Mouse (Mus musculus) thymus, postnatal 25 days (tissue): ENCODE measurements around the gene P2ry12.

Experiments
- DNase-seq: peaks from one replicate; pipeline ENCODE4 v3.0.0; 2022

Gene P2ry12

DNA sequence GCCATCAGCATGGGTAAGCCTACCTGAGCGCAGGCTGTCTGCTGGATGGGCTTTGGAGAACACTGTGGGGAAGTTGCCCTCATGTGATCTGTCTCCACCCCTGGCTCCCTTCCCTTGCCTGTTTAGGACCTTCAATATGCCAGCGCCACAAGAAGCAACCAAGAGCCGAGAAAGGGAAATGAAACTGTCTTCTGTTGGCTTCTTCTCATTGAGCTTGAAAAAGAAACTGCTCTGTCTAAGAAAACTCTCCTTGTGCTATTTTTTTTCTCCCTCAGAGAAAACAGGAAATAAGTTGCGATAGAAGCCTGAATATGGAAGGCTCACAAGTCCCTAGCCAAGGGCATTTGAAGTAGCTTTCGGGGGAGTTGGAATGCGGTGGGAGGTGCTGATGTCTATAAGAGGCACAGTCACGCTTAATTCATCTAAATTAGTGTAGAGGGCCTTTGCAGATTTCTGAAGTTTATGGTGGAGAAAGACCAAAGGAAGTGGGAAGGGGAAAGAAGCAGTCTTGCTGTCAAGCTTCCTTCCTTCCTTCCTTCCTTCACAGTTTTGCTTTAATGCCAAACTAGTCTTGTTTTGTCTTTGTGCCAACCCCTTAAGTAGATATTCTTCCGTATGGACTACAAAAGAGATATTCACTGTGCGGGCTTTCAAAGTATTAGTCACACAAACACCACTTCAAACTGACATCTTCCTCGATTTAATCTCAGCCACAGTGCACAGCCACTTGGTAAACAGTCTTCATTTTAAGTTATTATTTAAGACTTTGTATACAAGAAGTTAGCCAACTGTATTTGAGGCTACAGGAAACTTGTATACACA is 33.7 kb downstream of the P2ry12 start:
- DNase-seq, result peak; percentile 55

DNA sequence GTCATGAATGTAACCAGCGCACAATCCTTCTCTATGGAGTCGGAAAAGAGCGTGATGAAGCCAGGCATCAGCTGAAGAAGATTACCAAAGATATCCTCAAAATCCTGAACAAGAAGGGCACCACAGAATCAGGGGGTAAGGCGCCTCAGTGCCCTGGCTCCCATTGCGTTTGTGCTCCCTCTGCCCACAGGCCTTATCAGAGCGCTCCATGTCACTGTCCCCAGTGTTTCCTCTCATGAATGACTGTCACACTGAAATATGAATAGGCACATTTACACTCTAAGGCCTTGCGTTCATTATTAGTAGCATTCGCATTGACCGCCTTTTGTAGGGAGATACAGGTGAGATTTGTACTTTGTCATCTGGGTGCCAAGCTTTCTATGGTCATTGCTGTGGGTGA is 35.0 kb downstream of the P2ry12 start:
- no peak for DNase-seq

DNA sequence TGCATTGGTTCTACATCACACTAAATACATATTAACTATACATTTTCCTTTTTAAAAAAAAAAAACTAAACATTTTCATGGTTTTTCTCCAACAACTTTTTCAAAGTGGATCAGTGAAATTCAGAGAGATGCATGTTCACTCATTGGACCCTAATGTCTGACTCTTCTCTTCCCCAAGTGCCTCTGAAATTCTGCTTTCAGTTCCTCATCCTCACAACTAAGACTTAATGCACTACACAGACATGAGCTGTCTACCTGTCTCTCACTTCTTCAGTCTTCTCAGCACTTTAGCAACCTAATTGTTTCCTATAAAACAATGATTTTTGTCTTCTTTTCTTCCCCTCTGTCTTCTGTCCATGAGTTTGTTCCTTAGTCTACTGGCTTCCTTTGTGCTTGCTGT is 37.3 kb downstream of the P2ry12 start:
- DNase-seq, result no peak

DNA sequence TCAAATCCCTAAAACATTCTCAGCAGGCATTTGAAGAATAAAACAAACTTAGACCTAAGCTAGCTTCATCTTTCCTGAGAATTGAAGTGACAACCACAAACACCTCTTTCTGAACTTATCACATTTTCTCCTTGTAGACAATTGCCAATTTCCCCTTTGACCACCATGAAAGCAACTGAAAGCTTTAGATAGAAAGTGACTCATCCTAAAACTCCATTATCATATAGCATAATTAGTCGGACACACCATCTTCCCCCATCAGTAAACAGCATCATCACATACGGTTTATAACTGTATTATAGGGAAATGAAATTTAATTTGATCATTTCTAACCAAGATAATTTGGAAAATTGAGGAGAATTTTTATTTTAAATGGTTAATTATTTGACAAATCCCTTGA is 40.4 kb downstream of the P2ry12 start:
- no peak for DNase-seq

DNA sequence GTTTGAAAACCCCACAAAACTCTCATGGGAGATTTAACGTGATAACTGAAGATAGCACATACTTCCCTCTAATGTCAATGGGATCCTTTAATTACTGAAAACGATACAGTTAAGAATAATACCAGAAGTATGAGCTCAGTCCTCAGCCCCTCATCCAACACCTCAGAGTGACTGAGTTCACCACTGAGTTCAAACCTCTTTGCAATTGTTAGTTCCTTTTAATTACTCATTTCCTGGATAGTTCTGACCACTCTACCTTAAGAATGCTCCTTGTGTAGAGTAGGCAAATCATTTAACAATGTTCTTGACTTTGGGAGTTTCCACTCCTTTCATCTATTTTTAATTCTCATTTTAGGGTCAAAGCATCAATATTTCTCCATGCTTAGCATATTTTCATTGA is 43.3 kb downstream of the P2ry12 start:
- DNase-seq, result no peak

DNA sequence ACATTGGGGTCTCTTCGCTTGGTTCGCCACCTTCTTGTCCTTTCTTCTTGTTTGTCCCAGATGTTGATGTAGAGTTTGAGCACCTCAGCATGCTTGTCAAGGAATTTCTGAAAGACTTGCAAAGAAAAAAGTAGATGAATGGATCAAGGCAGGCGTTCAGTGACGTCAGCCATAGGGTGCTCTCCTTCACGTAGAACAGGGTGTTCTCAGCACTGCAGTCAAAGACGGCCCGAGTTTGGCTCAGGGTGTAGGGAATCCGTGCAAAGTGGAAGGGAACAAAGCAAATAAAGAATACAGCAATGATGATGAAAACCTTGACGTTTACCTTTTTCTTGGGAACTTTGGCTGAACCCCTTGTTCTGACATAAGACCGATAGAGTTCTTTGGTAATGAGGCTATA is 45.5 kb downstream of the P2ry12 start:
- no peak for DNase-seq

DNA sequence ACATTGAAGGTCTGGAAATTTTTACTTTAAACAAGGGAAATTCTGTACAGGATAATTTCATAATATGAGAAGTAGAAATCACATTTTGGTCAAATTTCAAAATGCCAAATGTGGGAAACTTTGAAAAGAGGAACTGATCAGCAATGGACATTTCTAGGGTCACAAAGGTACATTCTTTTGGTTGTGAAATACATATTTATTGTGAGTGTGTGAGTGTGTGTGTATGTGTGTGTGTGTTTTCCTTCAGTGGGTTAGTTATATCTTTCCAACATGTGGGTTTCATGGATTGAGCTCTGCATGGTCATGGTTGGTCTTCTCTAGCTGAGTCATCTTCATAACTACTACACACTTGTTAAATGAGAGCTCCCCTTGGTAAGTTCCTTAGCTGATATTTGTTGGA is 50.3 kb downstream of the P2ry12 start:
- no peak for DNase-seq

DNA sequence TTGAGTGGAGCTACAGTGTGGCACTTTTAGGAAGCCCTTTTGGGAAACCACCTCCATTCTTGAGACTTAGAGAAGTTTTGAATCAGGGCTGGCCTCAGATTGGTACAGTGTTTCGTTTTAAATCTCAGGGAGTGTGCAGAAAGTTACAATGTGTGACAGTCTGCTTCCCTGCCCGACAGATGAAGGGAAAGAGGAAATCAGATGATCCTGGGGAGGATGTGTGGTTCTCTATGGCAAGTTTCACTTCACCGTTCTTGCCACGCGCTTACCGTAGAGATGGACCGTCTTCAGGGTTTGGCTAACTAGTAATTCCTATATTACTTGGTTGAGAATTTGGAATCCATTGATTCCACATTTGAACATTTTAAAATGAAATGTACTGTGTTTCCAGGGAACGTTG is 50.9 kb downstream of the P2ry12 start:
- DNase-seq, result no peak

DNA sequence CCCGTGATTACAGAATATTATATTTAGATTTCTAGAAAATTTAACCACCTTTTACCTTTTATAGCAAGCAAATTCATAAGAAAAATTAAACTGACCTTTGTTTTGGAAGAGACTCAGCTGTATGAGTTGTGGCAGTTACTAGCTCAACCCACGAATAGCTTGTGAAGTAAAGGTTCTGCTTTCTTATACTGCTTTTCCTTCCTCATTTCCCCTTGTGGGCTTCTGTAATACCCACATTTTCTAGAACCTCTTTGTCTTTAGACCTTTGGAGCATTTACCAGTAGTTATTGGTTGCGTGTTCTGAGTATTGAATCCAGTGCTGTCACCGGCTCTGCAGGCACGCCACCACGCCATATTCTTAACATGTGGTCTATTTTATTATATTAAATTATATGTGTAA is 51.9 kb downstream of the P2ry12 start, which contains the start of gene P2ry13:
P2ry13 (minus strand) TSS at position 156 of the 400 bp plus-strand sequence.
- no peak for DNase-seq

DNA sequence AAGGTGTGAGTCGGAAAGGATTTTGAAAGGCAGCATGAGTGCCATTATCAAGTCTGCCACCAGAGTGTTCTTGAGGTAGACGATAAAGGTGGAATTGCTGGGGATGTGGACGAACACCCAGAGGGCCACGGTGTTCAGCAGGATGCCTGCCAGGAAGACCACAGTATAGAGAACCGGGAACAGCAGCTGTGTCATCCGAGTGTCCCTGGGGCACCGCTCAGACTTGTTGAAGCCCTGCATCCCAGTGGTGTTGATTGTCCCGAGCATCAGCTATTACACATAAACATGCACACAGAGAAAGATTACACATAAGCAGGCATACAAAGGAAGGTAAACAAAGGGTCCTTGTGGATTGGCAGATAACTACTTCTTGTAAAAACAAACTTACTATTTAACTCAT is 52.6 kb downstream of the P2ry12 start:
- DNase-seq, result no peak

DNA sequence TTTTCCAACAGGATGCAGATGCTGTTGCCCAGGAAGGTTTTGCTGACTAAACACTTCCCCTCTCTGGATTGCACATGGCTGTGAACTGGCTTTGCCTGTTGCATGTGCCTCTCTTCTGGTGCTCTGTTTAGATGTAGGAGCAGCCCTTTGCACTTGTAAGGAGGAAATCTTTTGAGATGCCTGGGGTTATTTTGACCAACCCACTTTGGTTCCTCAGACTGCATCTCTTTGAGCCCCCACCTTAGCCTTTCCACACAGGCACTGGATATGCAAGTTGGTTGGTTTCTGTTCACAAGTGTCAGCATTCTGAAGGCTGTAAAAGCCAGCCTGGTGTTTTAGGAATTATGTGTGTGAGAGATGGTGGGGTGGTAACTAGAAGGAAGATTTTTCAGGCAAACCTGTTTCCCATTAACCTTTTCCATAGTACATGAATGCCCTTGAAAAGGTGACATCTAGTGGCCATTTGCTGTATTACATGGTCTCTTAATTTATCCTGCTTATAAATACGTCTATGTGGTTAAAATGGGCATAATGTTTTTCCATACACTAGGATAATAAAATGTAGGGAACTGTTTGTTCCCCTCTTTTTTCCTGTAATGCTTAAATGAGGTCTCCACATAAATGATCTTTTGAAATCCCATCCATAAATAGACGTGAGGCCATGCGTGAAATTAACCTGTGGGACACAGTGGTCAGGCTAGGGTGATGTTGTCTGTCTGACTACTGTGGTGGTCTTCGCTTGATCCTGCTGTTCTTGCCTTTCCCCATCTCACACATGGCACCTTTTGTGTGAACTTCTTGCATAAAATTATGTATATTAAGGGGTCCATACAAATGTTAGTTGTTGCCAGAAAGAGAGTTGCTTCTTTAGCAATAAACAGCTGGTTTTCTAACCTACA is 53.8 kb downstream of the P2ry12 start:
- no peak for DNase-seq

DNA sequence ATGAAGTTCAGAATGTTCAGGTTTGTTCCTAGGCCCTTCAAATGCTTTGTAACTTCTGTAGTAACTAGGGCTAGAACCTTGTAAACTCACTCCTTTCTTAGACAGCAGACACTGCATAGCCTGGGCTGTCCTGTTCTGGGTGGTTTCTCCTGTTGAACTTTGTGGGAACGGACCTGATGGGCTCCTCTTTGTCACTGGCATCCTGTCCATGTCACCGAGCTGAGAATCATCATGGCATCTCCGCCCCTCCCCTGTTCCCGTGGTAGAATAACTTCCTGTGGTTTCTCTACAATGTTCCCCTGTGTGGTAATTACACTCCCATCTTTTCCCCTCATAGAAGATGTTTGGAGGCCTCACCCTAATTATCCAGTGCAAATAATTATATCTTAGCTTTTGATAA is 56.7 kb downstream of the P2ry12 start:
- peak; percentile 60 for DNase-seq

DNA sequence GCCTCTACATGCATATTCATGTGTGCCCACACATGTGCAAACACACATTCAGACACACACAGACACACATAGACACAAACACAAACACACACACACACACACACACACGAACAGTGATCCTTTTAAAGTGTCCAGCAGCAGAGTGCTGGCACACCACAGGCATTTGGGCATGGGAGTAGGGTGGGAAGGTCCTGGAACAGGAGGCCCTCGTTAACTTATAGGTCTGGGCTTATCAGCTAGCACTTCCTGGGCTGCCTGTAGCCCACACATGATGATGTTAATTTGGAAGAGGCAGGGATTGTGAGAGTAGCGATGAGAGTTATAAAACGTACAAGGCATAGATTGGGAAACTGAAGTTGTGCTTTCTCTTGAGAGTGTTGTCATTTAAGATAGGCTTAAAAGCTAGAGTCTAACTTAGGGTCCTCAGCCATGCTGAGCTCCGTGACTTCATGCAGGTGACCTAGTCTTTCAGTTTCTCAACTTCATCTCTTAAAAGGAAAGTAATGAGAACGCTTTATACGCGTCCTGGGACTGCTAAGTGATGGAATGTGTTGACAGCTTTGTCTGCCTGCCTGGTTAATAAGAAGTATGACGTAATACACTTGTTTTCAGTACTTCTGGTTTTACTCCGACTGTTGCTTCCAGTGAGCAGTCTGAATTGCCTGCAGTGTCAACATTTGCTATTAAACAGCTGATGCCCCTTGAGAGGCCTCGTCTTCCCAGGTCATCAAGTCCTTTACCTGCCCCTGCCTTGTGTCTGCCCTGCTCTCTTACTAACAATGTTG is 57.8 kb downstream of the P2ry12 start:
- no peak for DNase-seq

DNA sequence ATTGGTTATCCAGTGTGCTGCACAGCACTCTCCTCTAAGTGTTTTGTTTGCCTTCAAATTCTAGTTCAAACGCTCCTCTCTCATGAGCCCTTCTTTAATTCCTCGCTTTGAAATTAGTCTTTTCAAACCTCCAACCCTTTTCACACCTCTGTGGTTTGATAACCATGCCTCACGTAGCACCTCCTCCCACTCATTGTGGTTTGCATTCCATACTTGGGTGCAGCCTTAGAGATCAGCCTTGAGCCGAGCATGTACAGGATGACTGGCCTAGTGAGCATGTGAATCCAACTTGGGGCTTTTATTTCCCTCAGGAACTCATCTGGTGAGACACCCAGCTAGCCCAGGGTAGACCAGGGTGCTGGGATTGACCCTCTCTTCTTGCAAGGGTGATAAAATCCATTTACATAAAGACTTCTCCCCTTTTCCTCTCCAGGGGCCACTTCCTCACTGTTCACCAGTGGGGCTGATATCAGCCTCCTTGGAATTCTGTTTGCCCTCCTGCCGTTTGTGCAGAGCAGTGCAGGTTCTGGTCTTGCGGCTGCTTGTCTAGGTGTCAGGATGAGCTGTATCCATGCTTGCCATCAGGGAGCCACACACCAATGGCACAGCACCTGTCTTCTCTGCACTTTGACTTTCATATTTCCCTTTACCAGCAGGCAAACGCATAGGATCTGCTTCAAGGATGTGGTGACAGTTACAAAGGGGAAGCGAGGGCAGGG is 58.7 kb downstream of the P2ry12 start:
- DNase-seq, result no peak

DNA sequence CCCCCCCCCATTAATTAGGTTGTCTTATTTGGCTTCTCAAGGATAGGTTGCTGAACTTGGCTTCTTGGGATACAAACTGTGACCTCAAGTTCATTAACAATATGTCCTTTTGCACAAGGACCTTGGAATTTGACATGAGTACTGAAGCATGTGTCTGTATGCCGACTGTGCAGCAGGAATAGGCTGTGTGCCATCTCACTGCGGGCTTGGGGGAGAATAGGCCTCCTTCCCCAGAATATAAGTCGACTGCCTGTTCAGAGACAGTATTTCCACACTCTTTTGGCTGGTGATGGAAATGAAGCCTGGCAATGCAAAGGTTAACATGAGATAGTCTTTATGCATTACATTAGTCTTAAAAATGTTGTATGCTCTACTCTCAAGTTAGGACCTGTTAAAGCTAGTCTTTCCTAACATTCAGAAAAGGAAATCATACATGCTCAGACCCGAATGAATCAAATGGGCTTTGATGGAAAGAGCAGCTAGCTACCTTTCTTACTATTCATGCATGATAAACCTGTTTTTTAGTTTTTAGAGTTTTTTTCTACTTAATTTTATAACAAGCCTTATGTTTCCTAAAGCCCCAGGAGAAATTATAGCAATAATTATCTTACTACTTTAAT is 65.2 kb downstream of the P2ry12 start:
- no peak for DNase-seq

DNA sequence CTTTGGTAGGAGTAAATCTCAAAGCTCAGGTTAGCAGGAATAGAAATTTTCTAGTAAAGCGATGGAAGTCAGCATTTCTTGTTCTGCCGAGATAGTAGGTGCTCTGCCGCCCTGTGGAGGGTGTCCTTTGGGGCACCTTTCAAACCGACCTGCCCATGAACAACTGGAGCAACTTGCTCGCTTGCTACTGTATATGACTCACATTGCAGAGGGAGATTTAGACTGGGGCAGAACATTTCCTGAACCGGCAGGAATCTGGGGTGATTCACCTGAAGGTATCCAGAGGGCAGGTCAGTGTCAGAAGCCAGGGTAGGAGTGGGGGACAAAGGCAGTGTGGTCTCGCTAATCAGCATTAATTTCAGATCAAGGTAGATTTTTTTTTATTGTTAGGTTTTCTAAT is 67.7 kb downstream of the P2ry12 start, which contains the start of gene Gpr87:
Gpr87 (minus strand) TSS at position 167 of the 400 bp plus-strand sequence.
- DNase-seq, result no peak

DNA sequence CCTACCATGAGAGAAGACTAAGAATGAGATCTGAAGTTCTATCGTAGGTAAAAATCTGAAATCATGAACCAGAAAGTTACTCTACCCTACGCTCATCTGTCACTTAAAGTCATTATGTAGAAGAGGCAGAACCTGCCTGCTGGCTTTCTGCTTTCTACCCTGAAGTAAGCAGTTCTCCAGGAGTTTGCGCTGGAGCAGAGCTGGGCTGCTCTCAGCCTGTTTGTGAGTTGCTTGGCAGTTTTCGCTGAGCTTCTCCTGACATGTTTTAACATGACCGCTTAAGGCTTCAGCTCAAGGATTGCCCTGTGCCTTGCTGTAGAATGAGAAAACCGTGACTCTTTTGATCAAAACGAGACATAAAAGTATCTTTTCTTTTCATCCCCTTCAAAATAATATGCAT is 68.6 kb downstream of the P2ry12 start:
- no peak for DNase-seq

DNA sequence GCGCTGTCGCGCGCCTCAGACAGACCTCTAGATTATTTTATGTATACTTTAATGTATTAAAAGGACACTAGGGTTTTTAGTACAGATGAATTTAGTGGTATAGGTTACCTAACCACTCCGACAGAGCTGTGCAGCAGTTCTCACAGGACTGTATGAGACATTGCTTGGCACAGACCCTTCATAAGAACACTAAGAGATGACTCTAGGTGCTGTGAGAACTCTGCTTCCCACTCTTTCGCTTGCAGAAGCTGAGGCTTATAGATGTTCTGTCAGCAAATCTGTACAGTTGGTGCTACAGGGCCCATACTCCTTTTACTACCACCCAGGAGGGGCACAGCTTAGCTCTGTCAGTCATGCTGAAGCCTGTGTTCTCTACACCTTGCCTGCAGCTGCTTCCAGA is 71.0 kb downstream of the P2ry12 start:
- no peak for DNase-seq

DNA sequence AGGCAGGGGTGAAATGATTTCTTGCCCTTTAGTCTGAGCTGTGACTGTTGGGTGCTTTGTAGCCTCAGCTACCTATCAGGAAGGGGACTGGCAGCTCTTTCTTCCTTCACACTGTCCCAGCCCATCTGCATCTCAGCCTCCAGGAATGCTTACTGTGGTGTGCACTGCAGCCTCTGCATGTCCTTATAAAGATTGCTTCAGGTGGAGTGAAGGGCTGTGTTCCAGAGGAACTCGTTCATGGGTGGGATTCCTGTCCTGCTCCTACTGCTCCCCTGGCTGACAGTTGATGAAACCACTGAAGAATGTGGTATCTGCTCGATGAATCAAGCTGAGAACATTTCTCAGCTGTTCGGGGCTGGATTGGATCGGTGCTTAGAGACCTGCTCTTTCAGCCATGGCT is 75.3 kb downstream of the P2ry12 start:
- DNase-seq, result no peak

DNA sequence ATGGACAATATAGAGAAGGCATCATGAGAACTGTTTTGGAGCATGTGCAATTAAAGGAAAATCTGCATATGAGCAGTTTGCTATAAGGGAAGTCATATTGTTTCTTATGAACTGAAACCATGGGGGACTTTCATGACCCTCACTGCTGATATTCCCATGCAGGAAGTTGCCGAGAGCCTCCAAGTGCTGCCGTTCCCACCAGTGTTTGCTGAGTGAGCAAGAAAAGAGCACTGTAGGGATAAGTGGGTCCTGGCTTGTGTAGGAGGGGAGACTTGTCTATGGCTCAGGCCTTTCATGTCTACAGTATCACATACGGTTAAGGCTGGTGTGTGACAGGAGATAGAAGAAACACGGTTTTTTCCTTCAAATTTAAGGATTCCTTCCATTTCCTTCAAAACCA is 77.0 kb downstream of the P2ry12 start:
- DNase-seq, result no peak

DNA sequence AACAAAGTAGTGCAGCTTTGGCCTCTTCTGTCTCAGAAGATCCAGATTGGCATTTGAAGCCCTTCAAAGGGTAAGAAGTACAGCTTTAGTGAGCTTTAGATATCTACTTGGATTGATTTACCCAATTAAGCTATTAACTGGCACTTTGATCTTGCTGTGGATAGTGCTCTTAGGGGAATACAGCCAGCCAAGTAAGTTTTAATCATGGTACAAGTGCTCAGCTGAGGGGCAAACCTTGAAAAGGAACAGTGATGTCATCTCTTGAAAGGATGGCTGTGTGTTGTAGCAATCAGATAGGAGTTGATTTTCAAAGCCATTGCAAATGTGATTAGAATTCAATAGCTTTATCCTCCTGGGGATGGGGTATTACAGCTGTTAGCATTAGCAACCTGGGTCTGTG is 80.5 kb downstream of the P2ry12 start:
- DNase-seq, result no peak

DNA sequence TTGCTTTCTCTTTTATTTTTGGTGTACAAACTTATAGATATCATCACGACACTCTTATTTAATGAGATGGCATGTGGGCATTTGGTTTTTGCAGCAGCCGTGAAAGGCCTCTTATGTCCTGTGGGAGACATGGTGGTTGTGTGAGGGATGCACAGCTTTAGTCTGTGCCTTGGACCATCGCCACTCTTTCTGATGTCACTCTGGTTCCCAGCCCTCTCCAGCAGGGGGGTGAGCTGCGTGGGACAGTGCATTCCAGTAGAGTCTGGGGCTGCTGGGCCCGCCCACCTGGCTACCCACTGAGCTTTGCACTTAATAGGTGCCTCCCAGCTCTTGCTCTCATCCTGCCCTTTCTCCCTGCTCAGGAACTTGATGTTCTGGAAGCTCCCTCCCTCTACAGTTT is 81.5 kb downstream of the P2ry12 start:
- DNase-seq, result no peak
